Mouse (Mus musculus): ENCODE results near the gene Krba1. TPM values are rescaled to one million over a fixed set of nuclear protein-coding genes. Genes with fewer than 3 reads are reported as not detected.

Krba1 gene
- polyA plus RNA-seq, 1 experiment = 10.6 TPM

DNA sequence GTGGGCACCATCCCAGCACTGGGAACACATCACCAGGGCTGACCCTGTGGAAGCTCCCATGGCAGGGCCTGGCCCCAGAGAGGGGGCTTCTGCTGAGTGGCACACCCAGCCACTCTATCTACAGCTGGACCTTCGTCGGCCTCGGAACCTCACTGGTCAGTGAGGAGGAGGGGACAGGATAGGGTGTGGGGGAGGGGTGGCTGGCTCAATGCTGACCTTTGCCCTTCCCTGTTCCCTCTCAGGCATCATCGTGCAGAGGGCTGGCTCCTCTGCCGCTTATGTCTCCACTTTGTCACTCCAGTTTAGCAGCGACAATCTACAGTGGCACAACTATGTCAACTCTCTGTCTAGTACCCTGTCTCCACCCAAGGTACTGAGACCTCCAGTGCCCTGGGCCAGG is 71.3 kb downstream of the Krba1 start:
- TF ChIP-seq CTCF (IDR thresholded peaks at IDR 0.05; ENCODE audit: extremely low read depth, insufficient read depth, insufficient read length, insufficient replicate concordance) = no peak
- no peak for TF ChIP-seq POLR2A (IDR thresholded peaks at IDR 0.05; ENCODE audit: low read depth, low read length)
- no peak for DNase-seq (ENCODE audit: low read depth in 1 of 2, low spot score in 2 of 2)
- Histone ChIP-seq H3K4me1 (ENCODE audit: control insufficient read depth, insufficient read depth, insufficient read length) (no peaks in the 10 kb centered on the region), H3K36me3 (ENCODE audit: control insufficient read depth, insufficient read depth, low read length) (no peaks in the 10 kb centered on the region), H3K27ac (ENCODE audit: insufficient read depth, low read length) (no peak overlapping the region), H3K4me3 (ENCODE audit: extremely low read depth, insufficient read depth, insufficient read length) (no peak overlapping the region), H3K27me3 (ENCODE audit: control insufficient read depth, insufficient read depth, low read length) (no peaks in the 10 kb centered on the region)
- WGBS = 88% methylated on average over 6 of the region's 6 CpGs

DNA sequence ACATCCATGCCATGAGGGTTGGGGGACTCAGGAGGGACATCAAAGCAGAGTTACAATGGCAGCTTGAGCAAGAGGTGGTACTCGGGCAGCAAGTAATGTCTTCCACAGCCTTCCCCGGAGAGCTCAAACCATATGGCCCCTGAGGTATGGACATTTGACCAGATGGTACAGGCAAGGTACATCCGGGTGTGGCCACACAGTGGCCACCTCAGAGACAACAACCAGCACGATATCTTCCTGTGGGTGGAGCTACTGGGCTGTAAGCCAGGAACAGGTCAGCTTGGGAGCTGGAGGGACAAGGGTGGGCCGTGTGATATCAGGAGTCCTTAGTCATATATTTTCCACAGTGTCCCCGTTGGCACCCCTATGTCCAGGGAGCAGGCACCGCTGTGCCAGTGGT is 72.1 kb downstream of the Krba1 start:
- Histone ChIP-seq H3K4me3 (ENCODE audit: extremely low read depth, insufficient read depth, insufficient read length) (no peak overlapping the region), H3K36me3 (ENCODE audit: control insufficient read depth, insufficient read depth, low read length) (no peaks in the 10 kb centered on the region), H3K27ac (ENCODE audit: insufficient read depth, low read length) (no peak overlapping the region), H3K4me1 (ENCODE audit: control insufficient read depth, insufficient read depth, insufficient read length) (no peaks in the 10 kb centered on the region), H3K27me3 (ENCODE audit: control insufficient read depth, insufficient read depth, low read length) (no peaks in the 10 kb centered on the region)
- 82% methylated on average over 7 of the region's 7 CpGs for WGBS
- no peak for DNase-seq (ENCODE audit: low read depth in 1 of 2, low spot score in 2 of 2)
- TF ChIP-seq CTCF (IDR thresholded peaks at IDR 0.05; ENCODE audit: extremely low read depth, insufficient read depth, insufficient read length, insufficient replicate concordance) (no peak), POLR2A (IDR thresholded peaks at IDR 0.05; ENCODE audit: low read depth, low read length) (no peak)

Other genes starting within 250 kb of the Krba1 start
- gene Zfp467, start 50.2 kb downstream of the Krba1 start, polyA plus RNA-seq (2012; rRNA removed) = 14.9 and 16.1 TPM in 2 replicates
- gene Sspo, start 52.6 kb downstream of the Krba1 start, polyA plus RNA-seq (2012; rRNA removed) = 2.9 and 4.2 TPM in 2 replicates
- gene Atp6v0e2, start 142.0 kb downstream of the Krba1 start, polyA plus RNA-seq (2012; rRNA removed) = 1.7 and 1.8 TPM in 2 replicates
- 22.9 and 38.8 TPM in 2 replicates for gene Lrrc61, start 159.2 kb downstream of the Krba1 start, polyA plus RNA-seq (2012; rRNA removed)
- gene Rarres2, start 177.2 kb downstream of the Krba1 start, polyA plus RNA-seq (2012; rRNA removed) = 44.3 and 45.5 TPM in 2 replicates
- not detected in 2 replicates for gene Gm45021, start 194.0 kb downstream of the Krba1 start, polyA plus RNA-seq (2012; rRNA removed)
- 12.4 and 15.8 TPM in 2 replicates for gene Repin1, start 198.3 kb downstream of the Krba1 start, polyA plus RNA-seq (2012; rRNA removed)
- gene Gm44965, start 198.4 kb downstream of the Krba1 start, polyA plus RNA-seq (2012; rRNA removed) = not detected in 2 replicates
- 3.6 and 5.3 TPM in 2 replicates for gene Zfp775, start 206.5 kb downstream of the Krba1 start, polyA plus RNA-seq (2012; rRNA removed)
- 0.70 and 0.77 TPM in 2 replicates for gene AI854703, start 231.2 kb downstream of the Krba1 start, polyA plus RNA-seq (2012; rRNA removed)

Data from spleen, adult 2 months (tissue).